Mouse (Mus musculus) brown adipose tissue, adult 24 weeks (tissue): Measurements from ENCODE around the gene Rubcn. TPM values are rescaled to one million over a fixed set of nuclear protein-coding genes. Genes with fewer than 3 reads are reported as not detected.

Experiments used
- H3K27ac ChIP-seq: fragments of 200-500 bp; replicated peaks from 2 replicates; pipeline ENCODE4 v1.5.1; 2012; ENCODE audit warnings: low read depth, mild to moderate bottlenecking, low read length
- H3K4me1 ChIP-seq: fragments of 200-500 bp; 2 replicates; pipeline ENCODE4 v1.6.1; 2012; ENCODE audit warnings: low read length, mixed read lengths; ENCODE audit not compliant: control insufficient read depth, insufficient read depth, insufficient read length
- H3K4me3 ChIP-seq: fragments of 200-500 bp; 2 replicates; pipeline ENCODE4 v1.5.1; 2012; ENCODE audit warnings: low read depth, mild to moderate bottlenecking, low read length, moderate library complexity; ENCODE audit not compliant: insufficient read depth
- polyA plus RNA-seq: library from polyadenylated mRNA; stranded (reverse); fragments of >200 nt; gene quantifications from 2 replicates; pipeline ENCODE4 v1.2.4, GENCODE M21; 2012; ENCODE audit not compliant: missing spikeins, insufficient read depth, insufficient read length

Rubcn gene
- polyA plus RNA-seq, 1 experiment, result 9.6 TPM

- H3K4me3 ChIP-seq, result peak overlapping the region; percentile 3; the same call in 1 of the 2 replicates
- peak overlapping the region; percentile 90 for H3K27ac ChIP-seq
- H3K4me1 ChIP-seq, result peaks cover 5% of the 10 kb centered on the region; the same call in 1 of the 2 replicates
These were observed 23.5 kb downstream of the Rubcn start for GRCm38 (mm10) chr16:32854050-32854571.

GRCm38 (mm10) chr16:32853492-32854049 lies 24.0 kb downstream of the Rubcn start:
- Histone ChIP-seq H3K4me3 (no peak overlapping the region), H3K27ac (peak overlapping the region; percentile 90), H3K4me1 (peaks cover 5% of the 10 kb centered on the region; the same call in 1 of the 2 replicates)

- Histone ChIP-seq H3K27ac (no peak overlapping the region), H3K4me3 (no peak overlapping the region), H3K4me1 (peaks cover 3% of the 10 kb centered on the region; the same call in 1 of the 2 replicates)
These were observed 28.3 kb downstream of the Rubcn start for GRCm38 (mm10) chr16:32849042-32849830.

- H3K27ac ChIP-seq, result no peak overlapping the region
- H3K4me1 ChIP-seq, result no peaks in the 10 kb centered on the region; the same call in 1 of the 2 replicates
- no peak overlapping the region for H3K4me3 ChIP-seq
These were observed 30.5 kb downstream of the Rubcn start for GRCm38 (mm10) chr16:32847103-32847502.

GRCm38 (mm10) chr16:32831501-32831900 lies 46.1 kb downstream of the Rubcn start:
- no peak overlapping the region for H3K27ac ChIP-seq
- no peaks in the 10 kb centered on the region for H3K4me1 ChIP-seq
- H3K4me3 ChIP-seq, result no peak overlapping the region

GRCm38 (mm10) chr16:32829104-32829503 lies 48.5 kb downstream of the Rubcn start:
- H3K27ac ChIP-seq, result no peak overlapping the region
- H3K4me3 ChIP-seq, result no peak overlapping the region
- H3K4me1 ChIP-seq, result no peaks in the 10 kb centered on the region

GRCm38 (mm10) chr16:32826521-32826920 lies 51.0 kb downstream of the Rubcn start:
- Histone ChIP-seq H3K27ac (no peak overlapping the region), H3K4me3 (no peak overlapping the region), H3K4me1 (peaks cover 5% of the 10 kb centered on the region; the same call in 1 of the 2 replicates)

GRCm38 (mm10) chr16:32825380-32825779 lies 52.2 kb downstream of the Rubcn start:
- Histone ChIP-seq H3K4me1 (peaks cover 5% of the 10 kb centered on the region; the same call in 1 of the 2 replicates), H3K4me3 (no peak overlapping the region), H3K27ac (no peak overlapping the region)

- H3K4me3 ChIP-seq, result no peak overlapping the region
- no peak overlapping the region for H3K27ac ChIP-seq
- peaks cover 5% of the 10 kb centered on the region; the same call in 1 of the 2 replicates for H3K4me1 ChIP-seq
These were observed 53.5 kb downstream of the Rubcn start for GRCm38 (mm10) chr16:32824061-32824460.

GRCm38 (mm10) chr16:32823487-32823886 lies 54.1 kb downstream of the Rubcn start:
- H3K4me3 ChIP-seq, result no peak overlapping the region
- peaks cover 5% of the 10 kb centered on the region; the same call in 1 of the 2 replicates for H3K4me1 ChIP-seq
- H3K27ac ChIP-seq, result 0 out of 2 replicates have a peak overlapping the region, but pooled peaks have one; percentile 51

GRCm38 (mm10) chr16:32822881-32823280 lies 54.7 kb downstream of the Rubcn start:
- peaks cover 5% of the 10 kb centered on the region; the same call in 1 of the 2 replicates for H3K4me1 ChIP-seq
- peak overlapping the region; percentile 51; the same call in 1 of the 2 replicates for H3K27ac ChIP-seq
- no peak overlapping the region for H3K4me3 ChIP-seq

GRCm38 (mm10) chr16:32822450-32822827 lies 55.1 kb downstream of the Rubcn start:
- Histone ChIP-seq H3K4me3 (no peak overlapping the region), H3K27ac (peak overlapping the region; percentile 51), H3K4me1 (peaks cover 5% of the 10 kb centered on the region; the same call in 1 of the 2 replicates)

- Histone ChIP-seq H3K4me1 (peaks cover 5% of the 10 kb centered on the region; the same call in 1 of the 2 replicates), H3K4me3 (no peak overlapping the region), H3K27ac (peak overlapping the region; percentile 51)
These were observed 55.7 kb downstream of the Rubcn start for GRCm38 (mm10) chr16:32821772-32822449.

GRCm38 (mm10) chr16:32818441-32818840 lies 59.1 kb downstream of the Rubcn start:
- Histone ChIP-seq H3K4me1 (peaks cover 9% of the 10 kb centered on the region), H3K4me3 (no peak overlapping the region), H3K27ac (no peak overlapping the region)

GRCm38 (mm10) chr16:32818036-32818435 lies 59.5 kb downstream of the Rubcn start:
- H3K4me1 ChIP-seq, result peaks cover 9% of the 10 kb centered on the region
- H3K27ac ChIP-seq, result no peak overlapping the region
- no peak overlapping the region for H3K4me3 ChIP-seq
